Mouse (Mus musculus): ENCODE data around the gene Whamm.
A peak's percentile ranks its signal among the peaks of the same experiment; 100 is the strongest.

Whamm gene

GRCm38 (mm10) chr7:81597660-81598059 lies 26.6 kb downstream of the Whamm start:
- no peak for DNase-seq (ENCODE audit: low spot score)

DNA sequence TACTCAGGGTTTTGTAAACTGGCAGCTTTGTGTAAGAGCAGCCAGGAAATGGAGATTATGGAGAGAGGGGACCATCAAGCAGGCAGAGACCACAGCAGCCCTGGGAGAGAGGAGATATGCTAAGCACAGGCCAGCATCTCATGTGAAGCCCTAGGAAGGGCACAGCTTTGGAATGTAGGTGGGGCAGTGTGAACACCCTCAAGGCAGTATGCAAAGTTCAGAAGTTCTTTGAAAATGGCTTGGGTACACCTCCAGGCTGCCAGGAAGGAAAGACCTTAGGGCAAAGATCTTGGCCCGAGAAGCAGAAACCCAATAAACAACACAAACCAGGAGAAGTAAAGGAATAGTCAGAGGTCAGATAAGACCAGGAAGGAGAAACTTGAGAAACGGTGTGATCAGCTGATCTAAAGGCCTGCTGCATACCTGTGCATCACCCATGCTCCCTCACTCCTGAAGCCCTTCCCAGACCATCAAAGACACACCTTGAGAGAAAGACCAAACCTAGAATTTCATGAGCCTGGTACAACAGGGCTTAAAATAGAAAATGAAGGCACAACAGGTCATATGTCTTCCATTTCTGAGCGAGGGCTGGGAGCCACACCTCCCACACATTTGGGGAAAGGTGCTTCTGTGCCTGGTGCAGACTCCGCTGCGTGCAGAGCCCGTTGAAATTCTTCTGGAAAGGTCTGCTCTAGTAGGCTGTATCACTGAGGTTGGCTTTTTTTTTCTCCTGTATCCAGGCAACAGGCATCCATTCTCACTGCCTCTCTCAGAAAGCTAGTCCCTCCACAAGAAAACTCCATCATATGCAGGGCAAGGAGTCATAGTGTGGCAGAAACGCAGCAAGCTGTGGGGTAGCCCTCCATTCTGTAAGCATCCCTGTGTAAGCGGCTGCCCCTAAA lies 28.6 kb downstream of the Whamm start:
- DNase-seq (ENCODE audit: low spot score), result no peak

DNA sequence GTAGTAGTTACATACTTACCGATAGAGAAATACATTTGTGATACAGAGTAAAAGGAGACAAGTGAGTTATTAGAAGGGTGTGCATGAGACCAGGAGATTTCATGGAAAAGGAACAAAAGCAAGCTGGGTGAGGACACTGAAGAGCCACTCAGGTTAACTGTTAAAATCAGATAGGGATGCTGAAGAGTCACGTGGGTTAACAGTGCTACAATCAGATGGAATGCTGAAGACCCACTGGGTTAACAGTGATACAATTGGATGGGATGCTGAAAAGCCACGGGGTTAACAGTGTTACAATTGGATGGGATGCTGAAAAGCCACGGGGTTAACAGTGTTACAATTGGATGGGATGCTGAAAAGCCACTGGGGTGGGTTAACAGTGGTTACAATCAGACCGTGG lies 33.9 kb downstream of the Whamm start:
- no peak for DNase-seq (ENCODE audit: low spot score)

- no peak for DNase-seq (ENCODE audit: low spot score)
Observed at GRCm38 (mm10) chr7:81605489-81605888, 34.4 kb downstream of the Whamm start.

- DNase-seq (ENCODE audit: low spot score), result no peak
Observed at GRCm38 (mm10) chr7:81606452-81606851, 35.4 kb downstream of the Whamm start.

- DNase-seq (ENCODE audit: low spot score), result no peak
Observed at GRCm38 (mm10) chr7:81610125-81610524, 39.1 kb downstream of the Whamm start.

DNA sequence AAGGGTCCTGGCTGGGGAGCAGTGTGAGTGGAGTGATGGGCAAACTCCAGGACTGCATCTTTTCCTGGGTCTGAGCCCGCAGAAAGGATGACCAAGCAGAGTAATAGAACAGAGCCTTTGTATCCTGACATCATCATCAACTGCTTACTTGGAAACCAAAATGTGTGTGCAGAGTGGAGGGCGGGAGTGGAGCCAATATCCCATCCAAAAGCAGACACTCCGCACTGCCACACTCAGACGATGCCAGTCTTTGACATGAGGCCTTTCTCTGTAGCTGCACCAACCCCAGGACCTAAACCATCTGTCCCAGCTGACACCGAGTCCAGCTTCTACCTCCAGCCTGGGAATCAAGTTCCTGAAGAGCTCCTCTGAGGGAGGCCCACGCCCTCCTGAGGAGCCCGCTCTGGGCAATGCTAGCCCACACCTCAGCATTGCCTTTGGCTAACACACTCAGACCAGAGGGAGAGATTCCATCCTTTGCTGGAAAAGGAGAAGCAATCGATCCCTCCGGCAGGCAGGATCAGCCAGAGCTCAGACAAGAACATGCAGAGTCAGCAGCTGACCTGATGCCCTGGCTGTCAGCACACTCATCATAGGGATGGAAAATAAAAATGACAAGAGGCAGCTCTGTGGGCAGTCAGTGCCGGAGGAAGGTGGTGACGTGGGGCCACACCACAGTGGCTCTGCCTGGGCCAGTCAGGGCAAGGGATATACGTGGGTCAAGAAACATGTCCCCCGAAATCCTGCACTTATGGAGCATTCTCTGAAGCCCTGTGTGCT lies 42.0 kb downstream of the Whamm start:
- no peak for DNase-seq (ENCODE audit: low spot score)

- no peak for DNase-seq (ENCODE audit: low spot score)
Observed at GRCm38 (mm10) chr7:81615031-81615430, 44.0 kb downstream of the Whamm start.

GRCm38 (mm10) chr7:81622793-81623192 lies 51.7 kb downstream of the Whamm start:
- no peak for DNase-seq (ENCODE audit: low spot score)

DNA sequence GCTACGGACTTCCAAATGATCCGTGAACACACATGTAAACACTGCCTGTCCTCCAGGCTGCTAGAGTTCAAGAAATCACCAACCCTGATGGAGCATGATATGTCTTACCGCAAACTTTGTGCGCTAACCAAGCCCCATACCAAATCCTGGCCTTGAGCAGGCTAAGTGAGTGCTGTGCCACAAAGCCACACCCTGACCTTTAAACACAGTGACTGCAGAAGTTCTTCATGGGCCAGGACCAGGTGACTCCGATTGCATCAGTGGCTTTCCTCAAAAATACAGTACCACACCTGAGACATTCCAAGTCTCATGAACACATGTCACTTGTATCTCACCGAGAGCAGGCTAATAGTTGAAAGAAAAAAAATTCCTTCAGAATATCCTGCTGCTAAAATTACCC lies 52.7 kb downstream of the Whamm start:
- no peak for DNase-seq (ENCODE audit: low spot score)

DNA sequence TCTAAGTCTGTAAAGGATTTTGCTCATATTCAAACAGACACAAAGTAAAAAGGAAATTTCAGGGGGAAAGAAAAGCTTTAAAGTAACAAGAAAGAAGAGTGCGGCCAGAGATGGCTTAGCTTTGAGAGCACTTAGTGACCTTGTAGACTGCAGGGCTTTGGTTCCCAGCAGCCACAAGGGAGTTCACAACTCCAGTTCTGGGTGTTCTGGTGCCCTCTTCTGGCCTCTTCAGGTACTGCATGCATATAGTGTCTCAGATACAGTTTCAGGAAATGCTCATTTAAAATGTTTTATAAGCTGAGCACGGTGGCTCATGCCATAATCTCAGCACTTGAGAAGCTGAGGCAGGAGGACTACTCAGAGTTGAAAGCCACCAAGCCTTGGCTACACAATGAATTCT lies 55.4 kb downstream of the Whamm start:
- no peak for DNase-seq (ENCODE audit: low spot score)

DNA sequence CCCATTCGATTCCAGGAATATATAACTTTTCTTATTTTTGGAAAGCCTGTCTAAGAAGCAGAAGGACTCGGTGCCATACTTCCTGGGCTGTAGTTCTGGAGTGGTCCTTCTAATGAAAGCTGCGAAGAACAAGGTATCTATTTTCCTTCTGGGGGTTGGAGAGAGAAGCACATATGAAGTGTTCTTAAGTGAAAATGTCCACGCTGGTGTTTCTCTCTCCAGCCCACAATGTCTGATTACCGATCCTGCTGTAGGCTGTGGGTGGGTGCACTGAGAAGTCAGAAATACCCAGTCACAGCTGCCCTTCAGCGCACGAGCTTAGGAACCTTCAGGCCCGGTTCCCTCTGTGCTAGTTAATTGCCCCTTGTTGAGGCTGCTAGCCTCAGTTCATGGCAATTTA lies 60.2 kb downstream of the Whamm start:
- no peak for DNase-seq (ENCODE audit: low spot score)

DNA sequence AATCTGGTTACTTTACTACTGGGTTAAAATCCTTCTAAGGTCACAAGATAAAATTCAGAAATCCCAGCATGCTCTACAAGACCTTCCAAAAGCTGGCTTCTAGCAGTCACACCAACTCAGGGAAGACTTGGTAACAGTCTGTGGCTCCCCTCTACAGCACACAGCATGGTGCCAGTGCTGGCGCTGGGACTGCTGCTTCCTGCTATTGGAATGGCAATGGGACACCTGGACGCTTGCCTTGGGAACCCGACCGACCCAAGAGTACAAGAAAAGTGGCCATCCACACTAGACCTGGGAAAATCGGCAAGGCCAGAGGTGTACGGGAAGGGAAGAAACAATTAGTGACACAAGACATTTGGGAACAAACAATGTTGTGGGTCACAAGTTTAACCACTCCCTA lies 61.5 kb downstream of the Whamm start:
- DNase-seq (ENCODE audit: low spot score), result no peak

DNA sequence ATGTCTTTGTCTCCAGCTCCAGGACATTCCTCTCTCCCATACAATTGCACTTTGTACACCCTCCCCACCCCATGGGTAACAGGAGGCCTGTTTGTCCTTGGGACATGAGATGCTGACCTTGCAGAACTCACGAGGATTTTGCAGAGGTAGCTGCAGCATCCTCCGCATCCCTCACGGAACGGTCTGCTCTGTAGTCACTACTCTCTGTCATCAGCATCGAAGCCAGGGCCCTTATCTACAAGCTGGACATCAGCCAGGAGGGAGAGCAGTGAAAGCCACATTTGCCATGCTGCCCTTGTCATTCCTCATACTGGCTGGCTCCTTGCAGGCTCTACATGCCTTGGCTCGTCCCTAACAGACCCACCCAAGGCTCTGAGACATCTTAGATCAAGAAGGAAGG lies 70.0 kb downstream of the Whamm start:
- peak; percentile 30 for DNase-seq (ENCODE audit: low spot score)

DNA sequence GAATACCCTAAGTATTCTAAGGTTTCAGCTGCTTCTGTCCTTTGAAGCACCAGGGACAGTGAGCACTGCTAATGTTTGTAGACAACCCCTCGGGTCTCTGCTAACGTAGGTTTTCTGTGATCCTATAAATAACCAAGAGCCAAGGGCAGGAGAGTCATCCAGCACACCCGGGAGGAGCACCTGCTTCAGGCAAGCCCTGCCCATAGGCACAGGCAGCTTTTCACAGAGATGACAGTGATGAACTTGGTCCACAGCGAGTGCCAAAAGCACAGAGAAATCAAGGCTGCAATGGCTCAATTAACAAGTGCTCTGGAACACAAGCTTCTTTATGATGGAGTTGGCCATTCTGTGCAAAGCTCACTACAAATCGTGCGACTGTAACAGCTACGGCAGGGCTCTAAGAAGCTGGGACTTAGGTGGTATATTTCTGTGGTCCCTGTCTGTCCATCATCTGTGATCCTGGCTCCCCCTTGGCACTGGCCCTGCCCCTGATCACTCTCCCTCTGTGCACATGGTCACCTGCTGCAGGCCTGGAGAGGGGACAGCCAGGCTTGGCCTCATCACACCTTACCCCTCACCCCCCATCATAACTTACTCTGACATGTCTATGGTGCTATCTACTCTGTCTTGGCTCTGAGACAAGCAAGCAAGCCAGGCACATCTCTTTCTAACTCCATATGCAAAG lies 73.6 kb downstream of the Whamm start:
- DNase-seq (ENCODE audit: low spot score), result no peak
